Mouse (Mus musculus): Measurements from ENCODE around the gene Adprhl1. TPM values are rescaled to one million over a fixed set of nuclear protein-coding genes. Genes with fewer than 3 reads are reported as not detected.

Adprhl1 gene
- polyA plus RNA-seq, 2 experiments: not detected

DNA sequence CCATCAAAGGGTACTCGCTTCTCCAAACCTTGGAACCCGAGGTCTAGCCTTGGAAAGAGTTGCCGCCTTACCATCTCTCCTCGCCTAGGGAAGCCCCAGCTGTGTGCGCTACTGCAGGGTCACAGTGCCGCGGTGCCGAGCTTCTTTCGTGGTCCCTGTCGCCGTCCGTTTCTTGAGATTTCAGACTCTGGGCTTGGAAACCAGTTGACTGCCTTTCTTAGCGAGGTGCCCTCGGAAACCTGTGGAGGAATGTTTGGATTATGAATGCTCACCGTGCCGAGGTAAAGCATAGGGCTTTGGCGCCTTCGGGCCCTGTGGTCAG, 53.0 kb downstream of the Adprhl1 start:
- Histone ChIP-seq H3K9ac (replicated peaks) (peak overlapping the region; percentile 97), H3K4me3 (ENCODE audit: insufficient read depth in 1 of 2, low read depth in 2 of 2, low read length in 2 of 2) (peak overlapping the region; percentile 79 to 88), H3K9me3 (ENCODE audit: control insufficient read depth, low read length) (no peaks in the 10 kb centered on the region), H3K27ac (peak overlapping the region; percentile 91), H3K27me3 (ENCODE audit: control insufficient read depth, insufficient read depth, low read length) (no peaks in the 10 kb centered on the region), H3K4me1 (replicated peaks; ENCODE audit: control insufficient read depth in 2 of 2, insufficient read depth in 2 of 2, low read length in 1 of 2) (peaks cover 37 to 49% of the 10 kb centered on the region in 2 experiments), H3K4me2 (ENCODE audit: low read depth) (peak overlapping the region; percentile 84), H3K36me3 (replicated peaks; ENCODE audit: control insufficient read depth, insufficient read depth, low read depth) (no peaks in the 10 kb centered on the region; the same call in 1 of the 2 replicates)
- no peak for TF ChIP-seq EP300 (IDR thresholded peaks at IDR 0.05; ENCODE audit: low read depth)
- TF ChIP-seq CTCF (IDR thresholded peaks at IDR 0.05; ENCODE audit: low read depth): no peak
- ATAC-seq (ENCODE audit: insufficient read depth) (peak; percentile 50; the same call in 1 of the 2 replicates), DNase-seq (ENCODE audit: low read depth in 3 of 3, low spot score in 3 of 3) (no peak)
- WGBS (ENCODE audit: insufficient replicate concordance): 2% methylated on average over 18 of the region's 18 CpGs

DNA sequence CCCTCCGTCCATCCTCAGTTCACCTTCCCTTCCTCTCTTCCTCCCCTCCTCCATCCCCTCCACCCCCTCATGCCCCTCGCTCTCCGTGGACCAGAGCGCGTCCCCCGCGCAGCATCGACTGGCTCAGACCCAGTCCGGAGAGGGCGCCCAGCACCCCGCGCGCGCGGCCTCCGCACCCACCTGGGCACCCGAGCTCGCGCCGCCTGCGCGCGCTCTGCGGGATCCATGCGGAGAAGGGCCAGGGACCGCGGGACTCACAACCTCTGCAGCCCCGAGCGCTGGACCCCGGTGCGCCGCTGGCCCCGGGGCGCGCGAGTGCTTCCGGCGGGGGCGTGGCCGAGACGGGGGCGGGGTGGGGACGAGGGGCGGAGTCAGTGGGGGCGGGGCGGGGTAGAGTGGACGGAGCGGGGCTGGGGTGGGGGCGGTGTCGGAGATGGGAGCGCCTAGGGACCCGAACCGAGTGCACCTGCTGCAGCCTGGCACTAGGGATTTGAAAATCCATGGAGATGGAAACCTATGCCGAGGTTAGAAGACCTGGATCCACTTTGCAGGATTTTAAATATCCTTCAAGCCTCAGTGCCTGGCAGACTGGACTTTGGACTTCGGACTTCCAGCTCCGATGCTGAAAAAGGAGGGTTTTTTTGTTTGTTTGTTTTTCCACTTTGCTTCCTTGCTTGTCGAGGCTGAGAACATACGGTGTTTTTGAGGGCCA, 53.5 kb downstream of the Adprhl1 start, which contains the start of gene Grtp1:
TSS of gene Grtp1 (minus strand) at position 320 of the 712 bp plus-strand sequence.
- under 1% methylated on average over 58 of the region's 58 CpGs for WGBS (ENCODE audit: insufficient replicate concordance)
- DNase-seq (ENCODE audit: low read depth in 3 of 3, low spot score in 3 of 3): no peak
- TF ChIP-seq EP300 (IDR thresholded peaks at IDR 0.05; ENCODE audit: low read depth): no peak
- TF ChIP-seq CTCF (IDR thresholded peaks at IDR 0.05; ENCODE audit: low read depth): no peak

GRCm38 (mm10) chr8:13199385-13200061, 54.4 kb downstream of the Adprhl1 start:
- H3K27ac ChIP-seq: no peak overlapping the region
- WGBS (ENCODE audit: insufficient replicate concordance): 31% methylated on average over 14 of the region's 14 CpGs

More for the DNA sequence above, 53.5 kb downstream of the Adprhl1 start, which contains the start of gene Grtp1:
- Histone ChIP-seq H3K9me3 (ENCODE audit: control insufficient read depth, low read length) (no peaks in the 10 kb centered on the region), H3K27me3 (ENCODE audit: control insufficient read depth, insufficient read depth, low read length) (no peaks in the 10 kb centered on the region), H3K4me3 (ENCODE audit: insufficient read depth in 1 of 2, low read depth in 2 of 2, low read length in 2 of 2) (peak within 1 kb of the TSS; percentile 79 to 88), H3K27ac (peak within 1 kb of the TSS; percentile 91), H3K9ac (replicated peaks) (peak within 1 kb of the TSS; percentile 97), H3K36me3 (replicated peaks; ENCODE audit: control insufficient read depth, insufficient read depth, low read depth) (no peaks in the 10 kb centered on the region; the same call in 1 of the 2 replicates), H3K4me1 (replicated peaks; ENCODE audit: control insufficient read depth in 2 of 2, insufficient read depth in 2 of 2, low read length in 1 of 2) (peaks cover 31 to 44% of the 10 kb centered on the region in 2 experiments), H3K4me2 (ENCODE audit: low read depth) (peak within 1 kb of the TSS; percentile 84)
- ATAC-seq (ENCODE audit: insufficient read depth): peak; percentile 60

GRCm38 (mm10) chr8:13197493-13197892, 56.5 kb downstream of the Adprhl1 start:
- WGBS (ENCODE audit: insufficient replicate concordance): 80% methylated on average over 5 of the region's 5 CpGs
- Histone ChIP-seq H3K27ac (no peak overlapping the region), H3K9ac (replicated peaks) (no peak overlapping the region), H3K4me2 (ENCODE audit: low read depth) (no peak overlapping the region), H3K4me3 (ENCODE audit: insufficient read depth in 1 of 2, low read depth in 2 of 2, low read length in 2 of 2) (no peak overlapping the region), H3K4me1 (replicated peaks; ENCODE audit: control insufficient read depth in 2 of 2, insufficient read depth in 2 of 2, low read length in 1 of 2) (peaks cover 9 to 18% of the 10 kb centered on the region in 2 experiments), H3K9me3 (ENCODE audit: control insufficient read depth, low read length) (no peaks in the 10 kb centered on the region), H3K27me3 (ENCODE audit: control insufficient read depth, insufficient read depth, low read length) (no peaks in the 10 kb centered on the region), H3K36me3 (replicated peaks; ENCODE audit: control insufficient read depth, insufficient read depth, low read depth) (no peaks in the 10 kb centered on the region)
- TF ChIP-seq CTCF (IDR thresholded peaks at IDR 0.05; ENCODE audit: low read depth): no peak
- TF ChIP-seq EP300 (IDR thresholded peaks at IDR 0.05; ENCODE audit: low read depth): no peak
- ATAC-seq (ENCODE audit: insufficient read depth): no peak
- no peak for DNase-seq (ENCODE audit: low read depth in 3 of 3, low spot score in 3 of 3)

More at GRCm38 (mm10) chr8:13199385-13200061, 54.4 kb downstream of the Adprhl1 start:
- no peaks in the 10 kb centered on the region; the same call in 1 of the 2 replicates for H3K36me3 ChIP-seq (replicated peaks; ENCODE audit: control insufficient read depth, insufficient read depth, low read depth)
- H3K27me3 ChIP-seq (ENCODE audit: control insufficient read depth, insufficient read depth, low read length): no peaks in the 10 kb centered on the region
- no peak for ATAC-seq (ENCODE audit: insufficient read depth)
- no peak for DNase-seq (ENCODE audit: low read depth in 3 of 3, low spot score in 3 of 3)
- H3K9me3 ChIP-seq (ENCODE audit: control insufficient read depth, low read length): no peaks in the 10 kb centered on the region
- peak overlapping the region; percentile 79 to 88 for H3K4me3 ChIP-seq (ENCODE audit: insufficient read depth in 1 of 2, low read depth in 2 of 2, low read length in 2 of 2)
- no peak for TF ChIP-seq CTCF (IDR thresholded peaks at IDR 0.05; ENCODE audit: low read depth)
- TF ChIP-seq EP300 (IDR thresholded peaks at IDR 0.05; ENCODE audit: low read depth): no peak
- peak overlapping the region; percentile 84 for H3K4me2 ChIP-seq (ENCODE audit: low read depth)
- peaks cover 22 to 35% of the 10 kb centered on the region in 2 experiments for H3K4me1 ChIP-seq (replicated peaks; ENCODE audit: control insufficient read depth in 2 of 2, insufficient read depth in 2 of 2, low read length in 1 of 2)
- H3K9ac ChIP-seq (replicated peaks): peak overlapping the region; percentile 97

DNA sequence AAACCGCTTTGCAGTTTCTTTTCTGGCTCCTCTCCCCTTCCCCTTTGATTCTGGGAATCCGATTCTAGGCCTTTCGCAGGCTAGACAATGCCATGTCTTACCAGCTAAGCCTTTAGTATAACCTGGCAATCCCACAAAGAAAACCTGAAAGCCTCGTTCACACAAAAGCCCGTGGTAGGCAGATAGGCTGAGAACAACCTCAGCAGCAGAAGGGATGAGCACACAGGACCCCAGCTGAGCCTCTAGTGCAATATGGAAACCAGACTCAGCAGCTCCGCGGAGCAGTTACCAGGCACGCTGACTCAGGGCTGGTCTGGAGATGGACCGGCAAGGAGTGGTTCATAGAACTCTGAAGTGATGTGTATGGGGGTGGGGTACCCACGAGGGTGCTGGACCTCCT, 59.1 kb downstream of the Adprhl1 start:
- WGBS (ENCODE audit: insufficient replicate concordance): 59% methylated on average over 10 of the region's 10 CpGs
- ATAC-seq (ENCODE audit: insufficient read depth) (no peak), DNase-seq (ENCODE audit: low read depth in 3 of 3, low spot score in 3 of 3) (no peak)
- Histone ChIP-seq H3K4me3 (ENCODE audit: insufficient read depth in 1 of 2, low read depth in 2 of 2, low read length in 2 of 2) (no peak overlapping the region), H3K9me3 (ENCODE audit: control insufficient read depth, low read length) (no peaks in the 10 kb centered on the region), H3K4me1 (replicated peaks; ENCODE audit: control insufficient read depth in 2 of 2, insufficient read depth in 2 of 2, low read length in 1 of 2) (peaks cover 4 to 9% of the 10 kb centered on the region in 2 experiments), H3K4me2 (ENCODE audit: low read depth) (no peak overlapping the region), H3K36me3 (replicated peaks; ENCODE audit: control insufficient read depth, insufficient read depth, low read depth) (no peaks in the 10 kb centered on the region), H3K27ac (no peak overlapping the region), H3K9ac (replicated peaks) (no peak overlapping the region), H3K27me3 (ENCODE audit: control insufficient read depth, insufficient read depth, low read length) (no peaks in the 10 kb centered on the region)
- TF ChIP-seq EP300 (IDR thresholded peaks at IDR 0.05; ENCODE audit: low read depth) (no peak), CTCF (IDR thresholded peaks at IDR 0.05; ENCODE audit: low read depth) (no peak)

Data from liver, embryonic 14.5 days (tissue).